In genomic region chr1:163618132-163618531, GRCm38 (mm10) we compare ENCODE assay signal across 15 mouse cellular contexts.
DNase-seq lines count a peak whose midpoint lies in the region; ATAC-seq and TF ChIP-seq lines count a peak whose summit lies in the region.
"Had no signal": no experiment of that assay in that cellular context is flagged by ENCODE, and none has a peak within 500 bp of the region (broad histone marks: within the 10 kb centered on the region; RNA-seq: fewer than 3 reads in every experiment).

No protein-coding gene starts in this region.

- no peaks in the 10 kb centered on the region for H3K27me3 ChIP-seq in limb, embryonic 14.5 days (ENCODE audit: control insufficient read depth, insufficient read depth, low read length)
- H3K27me3 ChIP-seq: CH12.LX; limb, embryonic 12.5 days; lung, embryonic 15.5 days; megakaryocyte, embryonic 14.5 days had no signal

- H3K4me2 ChIP-seq in limb, embryonic 14.5 days (replicated peaks; ENCODE audit: low read depth, low read length, severe bottlenecking): no peak overlapping the region
- H3K4me2 ChIP-seq: limb, embryonic 12.5 days; lung, embryonic 15.5 days had no signal

- H3K4me3 ChIP-seq in limb, embryonic 14.5 days (replicated peaks; ENCODE audit: low read length): no peak overlapping the region
- H3K4me3 ChIP-seq: forebrain, embryonic 10.5 days; limb, embryonic 12.5 days; lung, embryonic 15.5 days; megakaryocyte, embryonic 14.5 days had no signal

- no peak overlapping the region for H3K9ac ChIP-seq in limb, embryonic 14.5 days (ENCODE audit: low read depth, low read length, severe bottlenecking)
- H3K9ac ChIP-seq: limb, embryonic 12.5 days; lung, embryonic 15.5 days had no signal

- H3K4me1 ChIP-seq in limb, embryonic 14.5 days (ENCODE audit: control insufficient read depth, insufficient read depth, low read length): peaks cover 7% of the 10 kb centered on the region; the same call in 1 of the 2 replicates
- H3K4me1 ChIP-seq: lung, embryonic 15.5 days; megakaryocyte, embryonic 14.5 days had no signal

- WGBS in limb, embryonic 14.5 days: 34% methylated on average over 3 of the region's 3 CpGs

- ATAC-seq in limb, embryonic 14.5 days (ENCODE audit: low FRiP score, low read depth): peak; percentile 26; the same call in 1 of the 2 replicates

- no peaks in the 10 kb centered on the region for H3K9me3 ChIP-seq in limb, embryonic 14.5 days (ENCODE audit: control insufficient read depth, low read length)
- H3K9me3 ChIP-seq: forebrain, embryonic 10.5 days; limb, embryonic 12.5 days; lung, embryonic 15.5 days; megakaryocyte, embryonic 14.5 days had no signal

- no peaks in the 10 kb centered on the region for H3K36me3 ChIP-seq in limb, embryonic 14.5 days (ENCODE audit: control insufficient read depth, insufficient read depth, low read length)
- H3K36me3 ChIP-seq: forebrain, embryonic 10.5 days; limb, embryonic 12.5 days; lung, embryonic 15.5 days had no signal

- no peak overlapping the region for H3K27ac ChIP-seq in limb, embryonic 14.5 days (replicated peaks; ENCODE audit: low read depth, low read length)
- H3K27ac ChIP-seq: forebrain, embryonic 10.5 days; limb, embryonic 12.5 days; lung, embryonic 15.5 days had no signal

- no peak for TF ChIP-seq POLR2A in limb, embryonic 14.5 days (IDR thresholded peaks at IDR 0.05; ENCODE audit: borderline replicate concordance, extremely low read depth, insufficient read depth, insufficient read length)

- DNase-seq in 3T3-L1 (ENCODE audit: low read depth, low spot score) (peak; percentile 35), NIH3T3 (ENCODE audit: low read depth) (peak; percentile 10)
- DNase-seq in forelimb bud, embryonic 11.5 days (ENCODE audit: low read depth, low spot score): peak; percentile 62
- no peak for DNase-seq in limb, embryonic 14.5 days (ENCODE audit: low spot score)
- no peak for DNase-seq in left cerebral cortex, adult 8-10 months (ENCODE audit: low spot score in 2 of 2)
- no peak for DNase-seq in cerebellum, postnatal 36 days
- no peak for DNase-seq in cerebellum, postnatal 25 days
- DNase-seq: adrenal gland, postnatal 14 days; kidney, adult 9 months; thymus, postnatal 14 days had no signal

Comparison
In these comparisons a context has a peak if more than half of its experiments do, and no peak if none do; other contexts are left out.
1. DNase-seq: peak in 3T3-L1 (single experiment), NIH3T3 (single experiment) and forelimb bud, embryonic 11.5 days (single experiment); none in limb, embryonic 14.5 days (single experiment), left cerebral cortex, adult 8-10 months (0 of 2), cerebellum, postnatal 36 days (0 of 2) and cerebellum, postnatal 25 days (0 of 2).